Mouse (Mus musculus): ENCODE measurements around the gene Dnaaf3. TPM values are rescaled to one million over a fixed set of nuclear protein-coding genes. Genes with fewer than 3 reads are reported as not detected.

The Dnaaf3 gene
- polyA plus RNA-seq, 1 experiment, result 132 TPM

GRCm38 (mm10) chr7:4496468-4496867 is 35.8 kb downstream of the Dnaaf3 start:
- no peak overlapping the region for H3K4me3 ChIP-seq (ENCODE audit: control insufficient read depth, low read depth, low read length)
- peaks cover 22% of the 10 kb centered on the region for H3K4me1 ChIP-seq (ENCODE audit: control insufficient read depth, insufficient read depth, low read length)
- H3K27ac ChIP-seq (ENCODE audit: control insufficient read depth, insufficient read depth, low read depth, low read length), result no peak overlapping the region
- no peaks in the 10 kb centered on the region; the same call in none of the 2 replicates for H3K36me3 ChIP-seq (ENCODE audit: control insufficient read depth, insufficient read depth, low read length)
- no peak for TF ChIP-seq CTCF (IDR thresholded peaks at IDR 0.05; ENCODE audit: control insufficient read depth, insufficient read depth, insufficient replicate concordance, low read depth, low read length)
- TF ChIP-seq POLR2A (IDR thresholded peaks at IDR 0.05; ENCODE audit: control insufficient read depth, low read depth, low read length), result no peak
- no peaks in the 10 kb centered on the region for H3K27me3 ChIP-seq (ENCODE audit: control insufficient read depth, insufficient read depth, low read length)

DNA sequence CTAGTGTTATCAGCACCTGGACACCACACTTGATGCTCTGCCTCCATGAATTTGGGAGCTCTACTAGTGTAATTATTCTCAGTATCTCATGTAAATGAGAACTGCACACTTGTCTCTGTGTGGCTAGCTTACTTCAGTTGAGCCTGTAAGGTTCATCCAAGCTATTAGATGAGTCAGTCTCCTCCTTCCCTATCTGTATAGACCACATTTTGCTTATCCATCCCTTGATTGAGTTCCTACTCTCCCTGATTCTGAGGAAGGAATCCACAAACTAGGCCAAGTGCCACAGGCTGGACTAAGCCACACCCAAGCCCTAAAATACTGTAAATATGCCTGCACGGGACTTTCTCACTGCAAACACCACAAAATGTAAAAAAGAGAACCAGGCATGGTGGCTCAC is 38.3 kb downstream of the Dnaaf3 start:
- Histone ChIP-seq H3K4me3 (ENCODE audit: control insufficient read depth, low read depth, low read length) (no peak overlapping the region), H3K4me1 (ENCODE audit: control insufficient read depth, insufficient read depth, low read length) (peaks cover 11% of the 10 kb centered on the region), H3K27ac (ENCODE audit: control insufficient read depth, insufficient read depth, low read depth, low read length) (no peak overlapping the region; the same call in 1 of the 2 replicates), H3K27me3 (ENCODE audit: control insufficient read depth, insufficient read depth, low read length) (no peaks in the 10 kb centered on the region), H3K36me3 (ENCODE audit: control insufficient read depth, insufficient read depth, low read length) (peaks cover 2% of the 10 kb centered on the region)
- TF ChIP-seq POLR2A (IDR thresholded peaks at IDR 0.05; ENCODE audit: control insufficient read depth, low read depth, low read length) (no peak), CTCF (IDR thresholded peaks at IDR 0.05; ENCODE audit: control insufficient read depth, insufficient read depth, insufficient replicate concordance, low read depth, low read length) (no peak)

DNA sequence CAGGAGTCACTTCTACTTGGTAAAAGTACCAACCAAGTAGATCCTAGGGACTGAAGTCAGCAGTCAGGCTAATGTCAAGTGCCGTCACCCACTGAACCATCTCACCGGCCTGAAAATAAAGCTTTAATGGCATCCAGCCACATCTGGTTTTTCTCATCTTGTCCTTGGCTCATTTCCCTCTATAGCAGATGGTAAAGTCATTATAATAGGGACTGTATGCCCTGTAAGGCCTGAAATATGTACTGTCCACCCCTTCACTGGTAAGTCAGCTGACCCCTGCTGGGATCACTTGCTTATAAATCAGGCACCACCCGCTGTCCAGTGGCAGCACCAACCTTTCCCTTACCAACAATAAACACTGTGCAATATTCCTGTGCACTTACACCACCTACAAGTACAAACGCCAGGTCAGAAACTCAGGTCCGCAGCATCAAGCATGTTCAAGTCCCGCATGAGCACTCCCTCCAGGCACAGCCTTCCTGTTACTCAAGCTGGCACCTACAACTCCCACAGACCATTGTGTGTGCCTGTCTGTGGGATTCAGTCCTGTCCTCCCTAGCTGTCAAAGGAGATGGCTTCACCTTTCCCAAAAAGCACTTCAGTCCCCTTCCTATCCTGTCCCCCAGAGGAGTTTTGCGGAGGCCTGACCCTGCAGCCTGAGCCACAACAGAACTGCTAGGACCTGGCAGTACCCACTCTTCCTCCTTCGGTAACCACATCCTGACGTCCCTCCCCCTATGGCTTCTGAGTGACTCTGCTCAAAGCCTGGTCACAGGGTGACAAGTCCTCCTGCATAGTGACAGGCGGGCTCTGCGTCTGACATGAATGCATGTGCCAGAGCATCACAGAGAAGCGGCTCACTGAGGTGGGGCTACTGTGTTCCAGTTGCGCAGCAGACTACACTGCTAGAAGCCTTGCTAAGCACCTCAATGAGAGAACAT is 39.7 kb downstream of the Dnaaf3 start:
- H3K27me3 ChIP-seq (ENCODE audit: control insufficient read depth, insufficient read depth, low read length), result no peaks in the 10 kb centered on the region
- TF ChIP-seq CTCF (IDR thresholded peaks at IDR 0.05; ENCODE audit: control insufficient read depth, insufficient read depth, insufficient replicate concordance, low read depth, low read length), result no peak
- TF ChIP-seq POLR2A (IDR thresholded peaks at IDR 0.05; ENCODE audit: control insufficient read depth, low read depth, low read length), result no peak
- H3K4me3 ChIP-seq (ENCODE audit: control insufficient read depth, low read depth, low read length), result no peak overlapping the region
- peaks cover 2% of the 10 kb centered on the region for H3K36me3 ChIP-seq (ENCODE audit: control insufficient read depth, insufficient read depth, low read length)
- H3K27ac ChIP-seq (ENCODE audit: control insufficient read depth, insufficient read depth, low read depth, low read length), result no peak overlapping the region; the same call in 1 of the 2 replicates
- peaks cover 10% of the 10 kb centered on the region; the same call in 1 of the 2 replicates for H3K4me1 ChIP-seq (ENCODE audit: control insufficient read depth, insufficient read depth, low read length)

GRCm38 (mm10) chr7:4491308-4491707 is 40.9 kb downstream of the Dnaaf3 start:
- Histone ChIP-seq H3K4me1 (ENCODE audit: control insufficient read depth, insufficient read depth, low read length) (peaks cover 6% of the 10 kb centered on the region; the same call in 1 of the 2 replicates), H3K4me3 (ENCODE audit: control insufficient read depth, low read depth, low read length) (no peak overlapping the region), H3K36me3 (ENCODE audit: control insufficient read depth, insufficient read depth, low read length) (peaks cover 2% of the 10 kb centered on the region), H3K27ac (ENCODE audit: control insufficient read depth, insufficient read depth, low read depth, low read length) (peak overlapping the region; percentile 69), H3K27me3 (ENCODE audit: control insufficient read depth, insufficient read depth, low read length) (no peaks in the 10 kb centered on the region)
- no peak for TF ChIP-seq CTCF (IDR thresholded peaks at IDR 0.05; ENCODE audit: control insufficient read depth, insufficient read depth, insufficient replicate concordance, low read depth, low read length)
- no peak for TF ChIP-seq POLR2A (IDR thresholded peaks at IDR 0.05; ENCODE audit: control insufficient read depth, low read depth, low read length)

- Histone ChIP-seq H3K36me3 (ENCODE audit: control insufficient read depth, insufficient read depth, low read length) (no peaks in the 10 kb centered on the region; the same call in none of the 2 replicates), H3K4me3 (ENCODE audit: control insufficient read depth, low read depth, low read length) (no peak overlapping the region), H3K27ac (ENCODE audit: control insufficient read depth, insufficient read depth, low read depth, low read length) (no peak overlapping the region), H3K4me1 (ENCODE audit: control insufficient read depth, insufficient read depth, low read length) (peaks cover 16% of the 10 kb centered on the region), H3K27me3 (ENCODE audit: control insufficient read depth, insufficient read depth, low read length) (no peaks in the 10 kb centered on the region)
- no peak for TF ChIP-seq CTCF (IDR thresholded peaks at IDR 0.05; ENCODE audit: control insufficient read depth, insufficient read depth, insufficient replicate concordance, low read depth, low read length)
These were observed 50.0 kb downstream of the Dnaaf3 start for GRCm38 (mm10) chr7:4482281-4482680.

DNA sequence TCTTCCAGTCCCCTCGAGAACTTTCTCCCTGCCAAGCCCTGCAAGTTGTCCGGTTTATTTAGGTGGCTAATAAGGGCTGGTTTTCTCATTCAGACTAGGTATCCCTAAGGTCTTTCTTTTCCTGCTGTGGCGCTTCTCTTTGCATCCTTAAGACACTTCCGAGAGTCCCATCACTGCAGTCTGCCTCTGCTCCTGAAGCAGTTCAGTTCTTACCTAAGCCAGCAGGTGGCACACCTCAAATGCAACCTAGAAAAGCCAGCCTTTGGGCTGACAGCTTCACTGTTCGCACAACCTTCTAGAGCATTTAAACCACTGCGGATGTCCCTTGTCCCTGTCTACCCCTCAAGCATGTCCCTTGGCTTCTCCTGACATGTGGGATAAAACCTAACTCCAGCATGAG is 52.6 kb downstream of the Dnaaf3 start:
- H3K27ac ChIP-seq (ENCODE audit: control insufficient read depth, insufficient read depth, low read depth, low read length), result no peak overlapping the region

GRCm38 (mm10) chr7:4478796-4479291 is 53.4 kb downstream of the Dnaaf3 start:
- H3K27me3 ChIP-seq (ENCODE audit: control insufficient read depth, insufficient read depth, low read length), result no peaks in the 10 kb centered on the region
- TF ChIP-seq POLR2A (IDR thresholded peaks at IDR 0.05; ENCODE audit: control insufficient read depth, low read depth, low read length) (no peak), CTCF (IDR thresholded peaks at IDR 0.05; ENCODE audit: control insufficient read depth, insufficient read depth, insufficient replicate concordance, low read depth, low read length) (no peak)
- peak overlapping the region; percentile 44 for H3K27ac ChIP-seq (ENCODE audit: control insufficient read depth, insufficient read depth, low read depth, low read length)

More for the DNA sequence above, 52.6 kb downstream of the Dnaaf3 start:
- peaks cover 16% of the 10 kb centered on the region for H3K4me1 ChIP-seq (ENCODE audit: control insufficient read depth, insufficient read depth, low read length)
- no peaks in the 10 kb centered on the region for H3K27me3 ChIP-seq (ENCODE audit: control insufficient read depth, insufficient read depth, low read length)
- no peak overlapping the region for H3K4me3 ChIP-seq (ENCODE audit: control insufficient read depth, low read depth, low read length)
- no peaks in the 10 kb centered on the region; the same call in none of the 2 replicates for H3K36me3 ChIP-seq (ENCODE audit: control insufficient read depth, insufficient read depth, low read length)
- TF ChIP-seq POLR2A (IDR thresholded peaks at IDR 0.05; ENCODE audit: control insufficient read depth, low read depth, low read length) (no peak), CTCF (IDR thresholded peaks at IDR 0.05; ENCODE audit: control insufficient read depth, insufficient read depth, insufficient replicate concordance, low read depth, low read length) (peak; percentile 28; the same call in 1 of the 2 replicates)

More at GRCm38 (mm10) chr7:4478796-4479291, 53.4 kb downstream of the Dnaaf3 start:
- peaks cover 18% of the 10 kb centered on the region for H3K4me1 ChIP-seq (ENCODE audit: control insufficient read depth, insufficient read depth, low read length)
- no peaks in the 10 kb centered on the region; the same call in none of the 2 replicates for H3K36me3 ChIP-seq (ENCODE audit: control insufficient read depth, insufficient read depth, low read length)
- peak overlapping the region; percentile 66 for H3K4me3 ChIP-seq (ENCODE audit: control insufficient read depth, low read depth, low read length)
